Mouse (Mus musculus) bone marrow macrophage, adult 2 months (primary cell): ENCODE data around the gene Dnajc2.

Source experiments
- CTCF ChIP-seq: IDR thresholded peaks from 2 replicates; pipeline ENCODE4 v1.5.1; 2012; ENCODE audit warnings: low read depth, mild to moderate bottlenecking, low read length, moderate library complexity
- POLR2A ChIP-seq: IDR thresholded peaks from 2 replicates; pipeline ENCODE4 v1.6.1; 2012; ENCODE audit warnings: mild to moderate bottlenecking, low read depth, low read length, borderline replicate concordance

- TF ChIP-seq CTCF (no peak), POLR2A (no peak)
Measured at GRCm38 (mm10) chr5:21802907-21803306, 17.9 kb upstream of the Dnajc2 start.
